Mouse (Mus musculus): ENCODE results near the gene Slc37a1. TPM values are rescaled to one million over a fixed set of nuclear protein-coding genes. Genes with fewer than 3 reads are reported as not detected.

The Slc37a1 gene
- polyA plus RNA-seq (2015; fragmentation: Nextera tagmentation; extraction: Ambion mirVana) = 16.5 and 17.1 TPM in 2 replicates

DNA sequence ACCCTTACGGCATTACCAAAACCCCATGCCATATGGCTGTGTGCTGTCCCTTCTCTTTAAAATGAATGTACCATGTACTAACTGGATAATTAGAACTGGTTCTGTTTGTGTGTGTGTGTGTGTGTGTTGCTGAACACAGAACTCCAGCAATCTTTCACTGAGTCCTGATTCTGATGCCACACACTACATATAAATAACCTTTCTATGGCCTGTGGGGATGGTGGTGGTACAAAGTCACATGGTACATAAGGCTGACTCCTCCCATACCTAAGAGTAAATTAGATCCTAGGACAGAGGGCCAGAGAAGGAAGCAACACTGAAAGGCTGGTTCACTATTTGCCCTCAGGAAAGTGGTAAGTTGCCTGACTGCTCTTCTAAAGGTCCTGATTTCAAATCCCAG is at the start of gene Slc37a1:
Gene Slc37a1, plus strand, starts transcription at position 301 of the 400 bp plus-strand sequence.
- H3K4me1 ChIP-seq (replicated peaks; ENCODE audit: control insufficient read depth, insufficient read depth, low read length) = no peaks in the 10 kb centered on the region
- no peak for ATAC-seq

DNA sequence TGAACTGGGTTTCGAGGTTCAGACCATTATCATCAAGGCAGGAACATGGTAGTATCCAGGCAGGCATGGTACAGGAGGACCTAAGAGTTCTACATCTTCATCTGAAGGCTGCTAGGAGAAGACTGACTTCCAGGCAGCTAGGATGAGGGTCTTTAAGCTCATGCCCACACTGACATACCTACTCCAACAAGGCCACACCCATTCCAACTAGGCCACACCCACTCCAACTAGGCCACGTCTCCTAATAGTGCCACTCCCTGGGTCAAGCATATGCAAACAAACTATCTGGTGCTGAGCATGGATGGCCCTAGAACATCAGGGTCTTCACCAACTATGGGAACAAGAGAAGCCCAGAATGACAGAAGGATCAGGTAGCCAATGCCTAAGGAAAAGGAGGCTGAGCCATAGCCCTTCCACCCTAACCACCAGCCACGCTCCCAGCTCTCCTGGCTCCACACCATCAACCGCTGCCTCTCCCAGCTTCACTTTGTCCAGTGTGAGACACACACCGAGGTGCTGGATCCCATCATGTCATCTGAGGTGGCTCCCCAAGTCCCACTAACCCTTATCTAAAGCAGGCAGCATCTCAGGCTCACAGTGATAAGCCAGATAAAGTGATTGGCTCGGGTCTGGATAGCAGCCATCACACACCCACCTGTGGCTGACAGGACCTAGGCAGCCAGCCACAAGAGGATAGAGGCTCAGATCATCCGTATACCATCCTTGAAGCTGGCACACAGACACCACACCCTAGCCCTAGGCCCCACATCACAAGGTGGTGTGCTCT is 48.2 kb upstream of the Slc37a1 start:
- ATAC-seq = no peak
- Histone ChIP-seq H3K4me1 (replicated peaks; ENCODE audit: control insufficient read depth, insufficient read depth, low read length) (no peaks in the 10 kb centered on the region), H3K9me3 (ENCODE audit: control insufficient read depth) (no peaks in the 10 kb centered on the region), H3K27me3 (replicated peaks; ENCODE audit: control insufficient read depth, insufficient read depth, low read length) (no peaks in the 10 kb centered on the region), H3K9ac (ENCODE audit: low read depth, low read length) (no peak overlapping the region), H3K4me2 (replicated peaks; ENCODE audit: low read depth) (no peak overlapping the region), H3K27ac (ENCODE audit: low read depth, low read length) (no peak overlapping the region), H3K4me3 (ENCODE audit: low read depth, low read length) (no peak overlapping the region), H3K36me3 (ENCODE audit: control insufficient read depth, insufficient read depth) (no peaks in the 10 kb centered on the region)
- no peak for TF ChIP-seq CTCF (IDR thresholded peaks at IDR 0.05; ENCODE audit: low read depth)
- WGBS = 76% methylated on average over 7 of the region's 7 CpGs

More for the DNA sequence above, at the start of gene Slc37a1:
- no peak within 1 kb of the TSS for H3K27ac ChIP-seq (ENCODE audit: low read depth, low read length)
- H3K4me3 ChIP-seq (ENCODE audit: low read depth, low read length) = no peak within 1 kb of the TSS
- H3K9ac ChIP-seq (ENCODE audit: low read depth, low read length) = no peak within 1 kb of the TSS
- no peaks in the 10 kb centered on the region for H3K9me3 ChIP-seq (ENCODE audit: control insufficient read depth)
- H3K27me3 ChIP-seq (replicated peaks; ENCODE audit: control insufficient read depth, insufficient read depth, low read length) = no peaks in the 10 kb centered on the region
- H3K36me3 ChIP-seq (ENCODE audit: control insufficient read depth, insufficient read depth) = no peaks in the 10 kb centered on the region
- no peak within 1 kb of the TSS for H3K4me2 ChIP-seq (replicated peaks; ENCODE audit: low read depth)
- no peak for TF ChIP-seq CTCF (IDR thresholded peaks at IDR 0.05; ENCODE audit: low read depth)
- WGBS = 100% methylated on average over 1 of the region's 1 CpGs

DNA sequence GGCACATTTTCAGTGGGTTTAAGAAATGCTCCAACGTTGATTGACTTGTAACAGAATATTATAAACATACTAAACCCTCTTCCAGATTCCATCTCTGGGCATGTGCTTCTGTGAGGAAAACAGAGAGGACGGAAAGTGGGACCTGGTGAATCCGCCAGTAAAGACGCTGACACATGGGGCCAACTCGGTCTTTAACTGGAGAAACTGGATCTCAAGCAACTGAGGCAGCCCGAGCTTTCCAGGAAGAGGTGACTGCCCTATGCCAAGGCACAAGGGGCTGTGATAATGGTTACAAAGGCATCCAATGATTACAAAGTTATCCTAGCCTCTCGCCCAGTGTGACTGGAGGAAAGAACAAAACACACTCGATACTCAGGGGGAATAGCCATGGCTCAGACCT is 45.4 kb upstream of the Slc37a1 start:
- ATAC-seq = no peak
- WGBS = 80% methylated on average over 8 of the region's 8 CpGs
- Histone ChIP-seq H3K36me3 (ENCODE audit: control insufficient read depth, insufficient read depth) (no peaks in the 10 kb centered on the region), H3K9ac (ENCODE audit: low read depth, low read length) (no peak overlapping the region), H3K4me1 (replicated peaks; ENCODE audit: control insufficient read depth, insufficient read depth, low read length) (no peaks in the 10 kb centered on the region), H3K27me3 (replicated peaks; ENCODE audit: control insufficient read depth, insufficient read depth, low read length) (no peaks in the 10 kb centered on the region), H3K27ac (ENCODE audit: low read depth, low read length) (no peak overlapping the region), H3K4me3 (ENCODE audit: low read depth, low read length) (no peak overlapping the region), H3K9me3 (ENCODE audit: control insufficient read depth) (no peaks in the 10 kb centered on the region), H3K4me2 (replicated peaks; ENCODE audit: low read depth) (no peak overlapping the region)
- TF ChIP-seq CTCF (IDR thresholded peaks at IDR 0.05; ENCODE audit: low read depth) = no peak

GRCm38 (mm10) chr17:31242764-31243163 is 43.8 kb upstream of the Slc37a1 start:
- H3K27ac ChIP-seq (ENCODE audit: low read depth, low read length) = no peak overlapping the region
- no peak overlapping the region for H3K4me2 ChIP-seq (replicated peaks; ENCODE audit: low read depth)
- peak; percentile 55 for TF ChIP-seq CTCF (IDR thresholded peaks at IDR 0.05; ENCODE audit: low read depth)
- H3K9ac ChIP-seq (ENCODE audit: low read depth, low read length) = no peak overlapping the region
- 0% methylated on average over 1 of the region's 1 CpGs for WGBS
- no peaks in the 10 kb centered on the region for H3K27me3 ChIP-seq (replicated peaks; ENCODE audit: control insufficient read depth, insufficient read depth, low read length)
- no peak overlapping the region for H3K4me3 ChIP-seq (ENCODE audit: low read depth, low read length)
- no peaks in the 10 kb centered on the region for H3K9me3 ChIP-seq (ENCODE audit: control insufficient read depth)
- no peaks in the 10 kb centered on the region for H3K4me1 ChIP-seq (replicated peaks; ENCODE audit: control insufficient read depth, insufficient read depth, low read length)
- no peak for ATAC-seq
- H3K36me3 ChIP-seq (ENCODE audit: control insufficient read depth, insufficient read depth) = no peaks in the 10 kb centered on the region

GRCm38 (mm10) chr17:31245321-31245720 is 41.3 kb upstream of the Slc37a1 start:
- no peak overlapping the region for H3K4me3 ChIP-seq (ENCODE audit: low read depth, low read length)
- no peak overlapping the region for H3K27ac ChIP-seq (ENCODE audit: low read depth, low read length)
- ATAC-seq = no peak
- H3K9me3 ChIP-seq (ENCODE audit: control insufficient read depth) = no peaks in the 10 kb centered on the region
- H3K4me2 ChIP-seq (replicated peaks; ENCODE audit: low read depth) = no peak overlapping the region
- H3K4me1 ChIP-seq (replicated peaks; ENCODE audit: control insufficient read depth, insufficient read depth, low read length) = no peaks in the 10 kb centered on the region
- no peaks in the 10 kb centered on the region for H3K36me3 ChIP-seq (ENCODE audit: control insufficient read depth, insufficient read depth)
- H3K27me3 ChIP-seq (replicated peaks; ENCODE audit: control insufficient read depth, insufficient read depth, low read length) = no peaks in the 10 kb centered on the region
- 63% methylated on average over 5 of the region's 5 CpGs for WGBS
- H3K9ac ChIP-seq (ENCODE audit: low read depth, low read length) = no peak overlapping the region
- TF ChIP-seq CTCF (IDR thresholded peaks at IDR 0.05; ENCODE audit: low read depth) = no peak

GRCm38 (mm10) chr17:31247144-31247543 is 39.4 kb upstream of the Slc37a1 start:
- no peaks in the 10 kb centered on the region for H3K9me3 ChIP-seq (ENCODE audit: control insufficient read depth)
- no peak for TF ChIP-seq CTCF (IDR thresholded peaks at IDR 0.05; ENCODE audit: low read depth)
- H3K4me3 ChIP-seq (ENCODE audit: low read depth, low read length) = no peak overlapping the region
- H3K27me3 ChIP-seq (replicated peaks; ENCODE audit: control insufficient read depth, insufficient read depth, low read length) = no peaks in the 10 kb centered on the region
- H3K36me3 ChIP-seq (ENCODE audit: control insufficient read depth, insufficient read depth) = no peaks in the 10 kb centered on the region
- WGBS = 39% methylated on average over 5 of the region's 5 CpGs
- ATAC-seq = no peak
- H3K9ac ChIP-seq (ENCODE audit: low read depth, low read length) = no peak overlapping the region
- H3K4me2 ChIP-seq (replicated peaks; ENCODE audit: low read depth) = no peak overlapping the region
- no peaks in the 10 kb centered on the region for H3K4me1 ChIP-seq (replicated peaks; ENCODE audit: control insufficient read depth, insufficient read depth, low read length)
- H3K27ac ChIP-seq (ENCODE audit: low read depth, low read length) = no peak overlapping the region

Measured in intestine, postnatal 0 days (tissue).